23 mouse cellular contexts compared by ENCODE assay signal in the genomic region with DNA sequence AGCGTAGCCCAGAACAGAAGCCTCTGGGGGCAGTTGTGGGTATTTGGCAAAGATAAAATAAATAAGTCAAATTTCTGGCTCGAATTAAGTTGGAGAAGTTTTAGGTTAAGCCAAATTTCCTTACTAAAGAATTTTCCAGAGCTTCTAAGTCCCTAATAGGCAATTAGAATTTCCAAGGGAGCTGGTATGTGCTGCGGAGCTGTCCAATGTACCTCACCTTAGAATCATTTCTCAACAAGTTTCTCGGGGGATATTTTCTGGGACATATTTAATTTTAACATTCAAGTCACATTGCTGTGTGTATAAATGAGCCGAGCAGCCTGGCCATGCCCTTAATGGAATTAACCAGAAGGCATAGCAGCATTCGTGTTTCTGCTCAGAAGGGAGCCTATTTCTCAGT.
DNase-seq lines count a peak whose midpoint lies in the region; ATAC-seq lines count a peak whose summit lies in the region.
"Had no signal": no experiment of that assay in that cellular context is flagged by ENCODE, and none has a peak within 500 bp of the region (broad histone marks: within the 10 kb centered on the region; RNA-seq: fewer than 3 reads in every experiment).

No protein-coding gene starts in this region.

- 48% methylated on average over 6 of the region's 6 CpGs for WGBS in hindbrain, embryonic 16.5 days
- 63% methylated on average over 6 of the region's 6 CpGs for WGBS in hindbrain, embryonic 12.5 days
- WGBS in midbrain, embryonic 11.5 days, result 67% methylated on average over 6 of the region's 6 CpGs
- WGBS in midbrain, embryonic 16.5 days, result 47% methylated on average over 6 of the region's 6 CpGs

- H3K27ac ChIP-seq in hindbrain, embryonic 16.5 days (ENCODE audit: low read depth, low read length), result no peak overlapping the region
- no peak overlapping the region for H3K27ac ChIP-seq in hindbrain, embryonic 12.5 days
- no peak overlapping the region for H3K27ac ChIP-seq in midbrain, embryonic 11.5 days (ENCODE audit: low read depth, low read length)
- H3K27ac ChIP-seq in midbrain, embryonic 16.5 days (ENCODE audit: low read length), result no peak overlapping the region
- H3K27ac ChIP-seq: forebrain, embryonic 12.5 days; heart, adult 2 months; heart, embryonic 15.5 days; kidney, embryonic 15.5 days; midbrain, embryonic 10.5 days had no signal

- DNase-seq in midbrain, embryonic 11.5 days (ENCODE audit: low spot score, missing footprints), result peak; percentile 37
- DNase-seq in embryo, embryonic 11 days, result peak; percentile 58
- peak; percentile 18 for DNase-seq in mesoderm, embryonic 11.5 days (ENCODE audit: low read depth, low spot score)
- DNase-seq in thymus, postnatal 0 days (ENCODE audit: low spot score), result no peak
- DNase-seq in urinary bladder, postnatal 36 days (ENCODE audit: low spot score in 2 of 2), result no peak
- DNase-seq: cerebellum, adult 8-10 months; gastrocnemius, postnatal 25 days; heart, adult 2 months; heart, postnatal 4 days; lung, adult 2 months; lung, postnatal 4 days; right cerebral cortex, postnatal 25 days; thymus, postnatal 4 days had no signal

- H3K4me1 ChIP-seq in hindbrain, embryonic 16.5 days (ENCODE audit: control insufficient read depth, insufficient read depth, low read depth, low read length), result peaks cover 5% of the 10 kb centered on the region; the same call in 1 of the 2 replicates
- H3K4me1 ChIP-seq in hindbrain, embryonic 12.5 days, result no peaks in the 10 kb centered on the region
- no peaks in the 10 kb centered on the region for H3K4me1 ChIP-seq in midbrain, embryonic 11.5 days (ENCODE audit: control insufficient read depth, insufficient read depth, low read length)
- H3K4me1 ChIP-seq in midbrain, embryonic 16.5 days (ENCODE audit: control insufficient read depth, insufficient read depth, low read length), result no peaks in the 10 kb centered on the region
- H3K4me1 ChIP-seq: forebrain, embryonic 12.5 days; heart, embryonic 15.5 days; kidney, embryonic 15.5 days; midbrain, embryonic 10.5 days had no signal

- H3K4me3 ChIP-seq in hindbrain, embryonic 16.5 days (ENCODE audit: low read length), result no peak overlapping the region
- H3K4me3 ChIP-seq in hindbrain, embryonic 12.5 days, result no peak overlapping the region
- no peak overlapping the region for H3K4me3 ChIP-seq in midbrain, embryonic 11.5 days (ENCODE audit: low read depth, low read length)
- H3K4me3 ChIP-seq in midbrain, embryonic 16.5 days (ENCODE audit: low read depth, low read length), result no peak overlapping the region
- H3K4me3 ChIP-seq: forebrain, embryonic 12.5 days; heart, adult 2 months; heart, embryonic 15.5 days; kidney, embryonic 15.5 days; midbrain, embryonic 10.5 days had no signal

- H3K4me2 ChIP-seq in hindbrain, embryonic 16.5 days (ENCODE audit: low read length), result no peak overlapping the region
- no peak overlapping the region for H3K4me2 ChIP-seq in hindbrain, embryonic 12.5 days (replicated peaks)
- no peak overlapping the region for H3K4me2 ChIP-seq in midbrain, embryonic 11.5 days
- no peak overlapping the region for H3K4me2 ChIP-seq in midbrain, embryonic 16.5 days (ENCODE audit: low read length)
- H3K4me2 ChIP-seq: forebrain, embryonic 12.5 days; heart, embryonic 15.5 days; kidney, embryonic 15.5 days; liver, embryonic 11.5 days had no signal

- H3K27me3 ChIP-seq in hindbrain, embryonic 16.5 days (replicated peaks; ENCODE audit: control insufficient read depth, insufficient read depth, low read length), result no peaks in the 10 kb centered on the region
- H3K27me3 ChIP-seq in hindbrain, embryonic 12.5 days, result no peaks in the 10 kb centered on the region
- no peaks in the 10 kb centered on the region for H3K27me3 ChIP-seq in midbrain, embryonic 11.5 days (ENCODE audit: control insufficient read depth, insufficient read depth, low read length)
- no peaks in the 10 kb centered on the region for H3K27me3 ChIP-seq in midbrain, embryonic 16.5 days (ENCODE audit: control insufficient read depth, insufficient read depth, low read depth, low read length)
- H3K27me3 ChIP-seq: CH12.LX; forebrain, embryonic 12.5 days; heart, embryonic 15.5 days; kidney, embryonic 15.5 days had no signal

- no peaks in the 10 kb centered on the region for H3K36me3 ChIP-seq in hindbrain, embryonic 16.5 days (ENCODE audit: control insufficient read depth, insufficient read depth, low read length)
- no peaks in the 10 kb centered on the region for H3K36me3 ChIP-seq in hindbrain, embryonic 12.5 days
- H3K36me3 ChIP-seq in midbrain, embryonic 11.5 days (ENCODE audit: control insufficient read depth, insufficient read depth, low read length), result no peaks in the 10 kb centered on the region
- H3K36me3 ChIP-seq in midbrain, embryonic 16.5 days (ENCODE audit: control insufficient read depth, insufficient read depth, low read length), result no peaks in the 10 kb centered on the region
- H3K36me3 ChIP-seq: forebrain, embryonic 12.5 days; heart, embryonic 15.5 days; kidney, embryonic 15.5 days; midbrain, embryonic 10.5 days had no signal

- no peak overlapping the region for H3K9ac ChIP-seq in hindbrain, embryonic 16.5 days (ENCODE audit: low read depth, low read length)
- H3K9ac ChIP-seq in hindbrain, embryonic 12.5 days, result no peak overlapping the region
- H3K9ac ChIP-seq in midbrain, embryonic 11.5 days (ENCODE audit: low read length), result no peak overlapping the region
- H3K9ac ChIP-seq in midbrain, embryonic 16.5 days (ENCODE audit: low read depth, low read length), result no peak overlapping the region
- H3K9ac ChIP-seq: forebrain, embryonic 12.5 days; heart, embryonic 15.5 days; kidney, embryonic 15.5 days had no signal

- no peaks in the 10 kb centered on the region for H3K9me3 ChIP-seq in hindbrain, embryonic 16.5 days (ENCODE audit: control insufficient read depth, low read length)
- H3K9me3 ChIP-seq in hindbrain, embryonic 12.5 days (replicated peaks), result no peaks in the 10 kb centered on the region
- no peaks in the 10 kb centered on the region for H3K9me3 ChIP-seq in midbrain, embryonic 11.5 days (ENCODE audit: control insufficient read depth, low read length)
- H3K9me3 ChIP-seq in midbrain, embryonic 16.5 days (replicated peaks; ENCODE audit: control insufficient read depth, low read length, poor library complexity, severe bottlenecking), result no peaks in the 10 kb centered on the region
- H3K9me3 ChIP-seq: forebrain, embryonic 12.5 days; heart, embryonic 15.5 days; kidney, embryonic 15.5 days; midbrain, embryonic 10.5 days had no signal

- ATAC-seq in hindbrain, embryonic 16.5 days, result peak; percentile 17; the same call in 1 of the 2 replicates
- ATAC-seq in hindbrain, embryonic 12.5 days (ENCODE audit: low FRiP score), result no peak
- ATAC-seq in midbrain, embryonic 11.5 days (ENCODE audit: low FRiP score), result no peak
- no peak for ATAC-seq in midbrain, embryonic 16.5 days
- ATAC-seq: intestine, embryonic 16.5 days had no signal

Comparison
In these comparisons a context has a peak if more than half of its experiments do, and no peak if none do; other contexts are left out.
1. DNase-seq: peak in midbrain, embryonic 11.5 days (single experiment), embryo, embryonic 11 days (single experiment) and mesoderm, embryonic 11.5 days (single experiment); none in thymus, postnatal 0 days (single experiment) and urinary bladder, postnatal 36 days (0 of 2).